ENCODE assay signal across 22 mouse cellular contexts in genomic region chr11:101046440-101046839, GRCm38 (mm10). TPM values are rescaled to one million over a fixed set of nuclear protein-coding genes. Genes with fewer than 3 reads are reported as not detected.
DNase-seq lines count a peak whose midpoint lies in the region; ATAC-seq and TF ChIP-seq lines count a peak whose summit lies in the region.
"Had no signal": no experiment of that assay in that cellular context is flagged by ENCODE, and none has a peak within 500 bp of the region (broad histone marks: within the 10 kb centered on the region; RNA-seq: fewer than 3 reads in every experiment).

No protein-coding gene starts in this region.

- TF ChIP-seq CTCF in layer of hippocampus, adult 2 months (conservative IDR thresholded peaks at IDR 0.05) = no peak
- no peak for TF ChIP-seq CTCF in thymus, adult 2 months (IDR thresholded peaks at IDR 0.05; ENCODE audit: borderline replicate concordance, control insufficient read depth, extremely low read depth, insufficient read depth, low read length, poor library complexity)

- 12% methylated on average over 9 of the region's 9 CpGs for whole genome bisulfite sequencing in thymus, adult 2 months
- WGBS in forebrain, embryonic 13.5 days = 78% methylated on average over 9 of the region's 9 CpGs
- WGBS in midbrain, embryonic 10.5 days = 72% methylated on average over 9 of the region's 9 CpGs

- H3K27ac ChIP-seq in layer of hippocampus, adult 2 months = peak overlapping the region; percentile 84
- H3K27ac ChIP-seq in thymus, adult 2 months (ENCODE audit: control insufficient read depth, insufficient read depth, low read length) = peak overlapping the region; percentile 68
- H3K27ac ChIP-seq in forebrain, embryonic 13.5 days = no peak overlapping the region
- H3K27ac ChIP-seq in midbrain, embryonic 10.5 days (replicated peaks) = no peak overlapping the region
- H3K27ac ChIP-seq: embryonic facial prominence, embryonic 10.5 days; forebrain, embryonic 12.5 days; hindbrain, embryonic 10.5 days; hindbrain, postnatal 0 days; limb, embryonic 12.5 days; neural tube, embryonic 13.5 days had no signal

- no peaks in the 10 kb centered on the region for H3K27me3 ChIP-seq in thymus, adult 2 months (ENCODE audit: control insufficient read depth, insufficient read depth, low read length)
- H3K27me3 ChIP-seq in splenic B cell, adult 2 months (ENCODE audit: control insufficient read depth, insufficient read depth, low read length, poor library complexity, severe bottlenecking) = no peaks in the 10 kb centered on the region
- H3K27me3 ChIP-seq in forebrain, embryonic 13.5 days = no peaks in the 10 kb centered on the region
- no peaks in the 10 kb centered on the region for H3K27me3 ChIP-seq in midbrain, embryonic 10.5 days (ENCODE audit: low read depth, poor library complexity, severe bottlenecking)
- H3K27me3 ChIP-seq: forebrain, embryonic 12.5 days; limb, embryonic 12.5 days; neural tube, embryonic 13.5 days; Patski had no signal

- peaks cover 32% of the 10 kb centered on the region for H3K4me1 ChIP-seq in thymus, adult 2 months (replicated peaks; ENCODE audit: control insufficient read depth, insufficient read depth, low read length)
- H3K4me1 ChIP-seq in forebrain, embryonic 13.5 days = no peaks in the 10 kb centered on the region
- H3K4me1 ChIP-seq in midbrain, embryonic 10.5 days = no peaks in the 10 kb centered on the region
- H3K4me1 ChIP-seq: embryonic facial prominence, embryonic 10.5 days; forebrain, embryonic 12.5 days; hindbrain, embryonic 10.5 days; limb, embryonic 12.5 days; neural tube, embryonic 13.5 days had no signal

- no peak overlapping the region for H3K4me2 ChIP-seq in forebrain, embryonic 13.5 days
- H3K4me2 ChIP-seq: forebrain, embryonic 12.5 days; limb, embryonic 12.5 days; neural tube, embryonic 13.5 days had no signal

- no peak overlapping the region for H3K9ac ChIP-seq in forebrain, embryonic 13.5 days
- H3K9ac ChIP-seq: forebrain, embryonic 12.5 days; limb, embryonic 12.5 days; neural tube, embryonic 13.5 days had no signal

- TF ChIP-seq POLR2A in thymus, adult 2 months (IDR thresholded peaks at IDR 0.05; ENCODE audit: control insufficient read depth, extremely low read depth, insufficient read depth, low read length, poor library complexity) = peak; percentile 35; the same call in 1 of the 2 replicates

- no peaks in the 10 kb centered on the region for H3K36me3 ChIP-seq in thymus, adult 2 months (ENCODE audit: control insufficient read depth, insufficient read depth, low read length)
- peaks cover 17% of the 10 kb centered on the region for H3K36me3 ChIP-seq in splenic B cell, adult 2 months (ENCODE audit: control insufficient read depth, insufficient read depth, low read length, poor library complexity, severe bottlenecking)
- peaks cover 100% of the 10 kb centered on the region for H3K36me3 ChIP-seq in forebrain, embryonic 13.5 days (ENCODE audit: poor library complexity, severe bottlenecking)
- H3K36me3 ChIP-seq in midbrain, embryonic 10.5 days = peaks cover 99% of the 10 kb centered on the region

- ATAC-seq in forebrain, embryonic 13.5 days = no peak
- ATAC-seq: hindbrain, postnatal 0 days; Patski had no signal

- H3K4me3 ChIP-seq in layer of hippocampus, adult 2 months = no peak overlapping the region
- peak overlapping the region; percentile 18; the same call in 1 of the 2 replicates for H3K4me3 ChIP-seq in thymus, adult 2 months (ENCODE audit: control insufficient read depth, insufficient read depth, low read length)
- H3K4me3 ChIP-seq in forebrain, embryonic 13.5 days = no peak overlapping the region
- H3K4me3 ChIP-seq in midbrain, embryonic 10.5 days = no peak overlapping the region
- H3K4me3 ChIP-seq: embryonic facial prominence, embryonic 10.5 days; forebrain, embryonic 12.5 days; hindbrain, embryonic 10.5 days; limb, embryonic 12.5 days; neural tube, embryonic 13.5 days had no signal

- no peaks in the 10 kb centered on the region for H3K9me3 ChIP-seq in forebrain, embryonic 13.5 days (replicated peaks)
- no peaks in the 10 kb centered on the region for H3K9me3 ChIP-seq in midbrain, embryonic 10.5 days (replicated peaks)
- H3K9me3 ChIP-seq: embryonic facial prominence, embryonic 10.5 days; forebrain, embryonic 12.5 days; hindbrain, embryonic 10.5 days; limb, embryonic 12.5 days; neural tube, embryonic 13.5 days had no signal

- DNase-seq in layer of hippocampus, adult 2 months (ENCODE audit: low spot score in 2 of 2) = no peak
- DNase-seq in layer of hippocampus, adult 11-12 months (ENCODE audit: low spot score) = no peak
- peak; percentile 47 for DNase-seq in thymus, adult 2 months
- no peak for DNase-seq in thymus, adult 18-20 months
- peak; percentile 36 for DNase-seq in splenic B cell, adult 2 months (ENCODE audit: low read depth, low spot score)
- DNase-seq in midbrain, embryonic 10.5 days (ENCODE audit: low spot score) = no peak
- no peak for DNase-seq in embryo, embryonic 10.5 days (ENCODE audit: low spot score)
- DNase-seq: adrenal gland, postnatal 36 days; cerebellum, adult 2 months; cerebellum, postnatal 36 days; kidney, adult 11 months; lung, adult 2 months; right cerebral cortex, adult 18-20 months had no signal

RNA-seq across cellular contexts. Expression of gene Naglu, which starts 23.4 kb away (rescaled TPM):
- total RNA-seq in layer of hippocampus, adult 2 months (2021) = 1 to 10 TPM; 8.7 to 9.6 TPM
- polyA plus RNA-seq in thymus, adult 2 months (2012; rRNA removed) = 24.3 and 25.2 TPM in 2 replicates
- polyA plus RNA-seq in forebrain, embryonic 13.5 days (2015; fragmentation: Nextera tagmentation; extraction: Ambion mirVana) = 4.8 and 6.5 TPM in 2 replicates
- 10.0 and 11.6 TPM in 2 replicates for polyA plus RNA-seq in midbrain, embryonic 10.5 days (2016; fragmentation: Nextera tagmentation; extraction: Ambion mirVana)

RNA-seq across cellular contexts. Expression of gene Hsd17b1, which starts 31.8 kb away (rescaled TPM):
- total RNA-seq in layer of hippocampus, adult 2 months (2021) = under 1 TPM; 0.71 to 0.92 TPM
- polyA plus RNA-seq in thymus, adult 2 months (2012; rRNA removed) = 0.40 and 0.93 TPM in 2 replicates
- not detected in 2 replicates for polyA plus RNA-seq in forebrain, embryonic 13.5 days (2015; fragmentation: Nextera tagmentation; extraction: Ambion mirVana)
- polyA plus RNA-seq in midbrain, embryonic 10.5 days (2016; fragmentation: Nextera tagmentation; extraction: Ambion mirVana) = 0.12 TPM in 1 of 2 replicates, not detected in the other
- polyA plus RNA-seq: C2C12; embryonic facial prominence, embryonic 10.5 days; hindbrain, postnatal 0 days; limb, embryonic 12.5 days had no signal

RNA-seq across cellular contexts. Expression of gene Coasy, which starts 35.9 kb away (rescaled TPM):
- total RNA-seq in layer of hippocampus, adult 2 months (2021) = 10 to 100 TPM; 24.9 to 25.8 TPM
- polyA plus RNA-seq in thymus, adult 2 months (2012; rRNA removed) = 68.5 and 74.2 TPM in 2 replicates
- 45.8 and 48.2 TPM in 2 replicates for polyA plus RNA-seq in forebrain, embryonic 13.5 days (2015; fragmentation: Nextera tagmentation; extraction: Ambion mirVana)
- polyA plus RNA-seq in midbrain, embryonic 10.5 days (2016; fragmentation: Nextera tagmentation; extraction: Ambion mirVana) = 57.5 TPM in 2 replicates

RNA-seq across cellular contexts. Expression of gene Atp6v0a1, which starts 37.2 kb away (rescaled TPM):
- total RNA-seq in layer of hippocampus, adult 2 months (2021) = 100 to 1,000 TPM; 457 to 476 TPM
- polyA plus RNA-seq in thymus, adult 2 months (2012; rRNA removed) = 35.9 and 39.7 TPM in 2 replicates
- polyA plus RNA-seq in forebrain, embryonic 13.5 days (2015; fragmentation: Nextera tagmentation; extraction: Ambion mirVana) = 52.9 and 56.3 TPM in 2 replicates
- 33.9 and 43.9 TPM in 2 replicates for polyA plus RNA-seq in midbrain, embryonic 10.5 days (2016; fragmentation: Nextera tagmentation; extraction: Ambion mirVana)

RNA-seq across cellular contexts. Expression of gene Mlx, which starts 40.6 kb away (rescaled TPM):
- 10 to 100 TPM; 40.0 to 41.1 TPM for total RNA-seq in layer of hippocampus, adult 2 months (2021)
- polyA plus RNA-seq in thymus, adult 2 months (2012; rRNA removed) = 79.1 and 110 TPM in 2 replicates
- 71.1 and 81.2 TPM in 2 replicates for polyA plus RNA-seq in forebrain, embryonic 13.5 days (2015; fragmentation: Nextera tagmentation; extraction: Ambion mirVana)
- 42.7 and 49.1 TPM in 2 replicates for polyA plus RNA-seq in midbrain, embryonic 10.5 days (2016; fragmentation: Nextera tagmentation; extraction: Ambion mirVana)

Comparison
In these comparisons a context has a peak if more than half of its experiments do, and no peak if none do; other contexts are left out.
1. DNase-seq: peak in thymus, adult 2 months (single experiment) and splenic B cell, adult 2 months (single experiment); none in layer of hippocampus, adult 2 months (0 of 2), layer of hippocampus, adult 11-12 months (single experiment), thymus, adult 18-20 months (0 of 2), midbrain, embryonic 10.5 days (single experiment) and embryo, embryonic 10.5 days (single experiment).
2. H3K27ac ChIP-seq: peak in layer of hippocampus, adult 2 months (single experiment) and thymus, adult 2 months (single experiment); none in forebrain, embryonic 13.5 days (single experiment) and midbrain, embryonic 10.5 days (single experiment).